Mouse (Mus musculus) liver, adult 2 months (tissue): Measurements from ENCODE around the gene Sspn. TPM values are rescaled to one million over a fixed set of nuclear protein-coding genes. Genes with fewer than 3 reads are reported as not detected.

Experiments used
- DNase-seq: peaks from one replicate; pipeline ENCODE4 v3.0.0-alpha.2; 2011; ENCODE audit warnings: low read depth, low spot score; ENCODE audit errors: extremely low read depth
- H3K27ac ChIP-seq: fragments of 200-500 bp; replicated peaks from 2 replicates; pipeline ENCODE4 v1.5.1; 2012; ENCODE audit warnings: low read depth, mild to moderate bottlenecking, control low read depth, inconsistent platforms, low read length; ENCODE audit not compliant: insufficient read depth
- H3K27me3 ChIP-seq: fragments of 200-500 bp; 2 replicates; pipeline ENCODE4 v1.6.1; 2012; ENCODE audit warnings: mild to moderate bottlenecking, moderate library complexity, low read length, inconsistent platforms; ENCODE audit not compliant: control insufficient read depth, insufficient read depth
- H3K36me3 ChIP-seq: fragments of 200-500 bp; 2 replicates; pipeline ENCODE4 v1.6.1; 2012; ENCODE audit warnings: low read length, inconsistent platforms; ENCODE audit not compliant: control insufficient read depth, insufficient read depth
- H3K4me1 ChIP-seq: fragments of 200-500 bp; 2 replicates; pipeline ENCODE4 v1.6.1; 2011; ENCODE audit warnings: low read length; ENCODE audit not compliant: control insufficient read depth, insufficient read depth
- H3K4me3 ChIP-seq: fragments of 200-500 bp; 2 replicates; pipeline ENCODE4 v1.5.1; 2011; ENCODE audit warnings: low read depth, mild to moderate bottlenecking, control low read depth, low read length, moderate library complexity; ENCODE audit not compliant: insufficient read depth
- H3K79me2 ChIP-seq: fragments of 200-500 bp; 2 replicates; pipeline ENCODE4 v1.6.1; 2012; ENCODE audit warnings: inconsistent platforms, mild to moderate bottlenecking, low read length, moderate library complexity; ENCODE audit not compliant: control insufficient read depth, insufficient read depth
- H3K9ac ChIP-seq: fragments of 200-500 bp; 2 replicates; pipeline ENCODE4 v1.6.1; 2012; ENCODE audit warnings: low read depth, mild to moderate bottlenecking, control low read depth, inconsistent platforms, low read length
- CTCF ChIP-seq: fragments of 200-500 bp; IDR thresholded peaks from 2 replicates; pipeline ENCODE4 v1.5.1; 2011; ENCODE audit warnings: low read depth, low read length, control low read depth
- POLR2A ChIP-seq: fragments of 200-500 bp; IDR thresholded peaks from 2 replicates; pipeline ENCODE4 v1.6.1; 2011; ENCODE audit warnings: low read length, control low read depth; ENCODE audit not compliant: insufficient read depth; ENCODE audit errors: extremely low read depth
- WGBS: fragments of 180-500 bp; shearing (Covaris S2); methylation state at CpG from one replicate; pipeline ENCODE4 v1.1.7; 2018; 5-methylcytosine and 5-hydroxymethylcytosine counted together
- polyA plus RNA-seq: library from polyadenylated mRNA; depleted of rRNA; stranded (reverse); fragments of >200 nt; gene quantifications from 2 replicates; pipeline ENCODE4 v1.2.3, GENCODE M21; 2012
- total RNA-seq: library from RNA; depleted of rRNA; stranded (reverse); fragments of >200 nt; gene quantifications from 2 replicates; pipeline ENCODE4 v1.2.3, GENCODE M21; 2014

The Sspn gene
- total and polyA plus RNA-seq, 2 experiments, result 0.34 to 0.83 TPM

- 83% methylated on average over 5 of the region's 5 CpGs for WGBS
- DNase-seq, result no peak
- H3K9ac ChIP-seq, result no peak overlapping the region
- H3K4me3 ChIP-seq, result no peak overlapping the region
- TF ChIP-seq CTCF (no peak), POLR2A (no peak)
- H3K36me3 ChIP-seq, result no peaks in the 10 kb centered on the region
- no peaks in the 10 kb centered on the region for H3K4me1 ChIP-seq
- no peak overlapping the region for H3K27ac ChIP-seq
- no peaks in the 10 kb centered on the region for H3K27me3 ChIP-seq
- no peaks in the 10 kb centered on the region for H3K79me2 ChIP-seq
These were observed 26.8 kb upstream of the Sspn start for GRCm38 (mm10) chr6:145904616-145905015.

GRCm38 (mm10) chr6:145906096-145906890 is 25.1 kb upstream of the Sspn start:
- Histone ChIP-seq H3K4me1 (no peaks in the 10 kb centered on the region), H3K27ac (no peak overlapping the region), H3K27me3 (no peaks in the 10 kb centered on the region), H3K79me2 (no peaks in the 10 kb centered on the region), H3K9ac (no peak overlapping the region), H3K36me3 (no peaks in the 10 kb centered on the region), H3K4me3 (no peak overlapping the region)
- no peak for DNase-seq
- 88% methylated on average over 7 of the region's 7 CpGs for WGBS
- TF ChIP-seq POLR2A (no peak), CTCF (no peak)

DNA sequence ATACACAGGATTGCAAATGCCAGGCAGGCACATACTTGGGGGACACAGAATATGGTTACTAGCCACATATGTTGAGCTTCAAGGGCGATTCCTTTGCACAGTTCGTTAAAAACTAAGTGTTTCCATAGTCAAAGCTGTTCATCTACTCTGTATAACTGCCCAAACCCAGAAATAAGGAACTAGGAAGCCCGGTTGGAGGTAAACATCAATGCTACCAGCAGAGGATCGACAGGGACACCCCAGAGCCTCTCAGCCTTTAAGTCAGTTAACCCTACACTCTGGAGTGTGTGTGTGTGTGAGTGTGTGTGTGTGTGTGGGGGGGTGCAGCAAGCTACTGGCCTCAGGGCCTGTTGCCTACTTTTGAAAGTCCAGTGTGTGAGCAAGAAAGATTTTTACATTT is 21.5 kb upstream of the Sspn start:
- Histone ChIP-seq H3K36me3 (no peaks in the 10 kb centered on the region), H3K27ac (no peak overlapping the region), H3K9ac (no peak overlapping the region), H3K27me3 (no peaks in the 10 kb centered on the region), H3K4me1 (no peaks in the 10 kb centered on the region), H3K4me3 (no peak overlapping the region), H3K79me2 (no peaks in the 10 kb centered on the region)
- TF ChIP-seq CTCF (no peak), POLR2A (no peak)
- 74% methylated on average over 4 of the region's 4 CpGs for WGBS
- no peak for DNase-seq

GRCm38 (mm10) chr6:145910469-145911426 is 20.7 kb upstream of the Sspn start:
- DNase-seq, result no peak
- no peaks in the 10 kb centered on the region for H3K4me1 ChIP-seq
- TF ChIP-seq CTCF (no peak), POLR2A (no peak)
- no peaks in the 10 kb centered on the region for H3K79me2 ChIP-seq
- WGBS, result 91% methylated on average over 3 of the region's 3 CpGs
- no peaks in the 10 kb centered on the region for H3K36me3 ChIP-seq
- no peak overlapping the region for H3K4me3 ChIP-seq
- H3K9ac ChIP-seq, result no peak overlapping the region
- H3K27ac ChIP-seq, result no peak overlapping the region
- no peaks in the 10 kb centered on the region for H3K27me3 ChIP-seq

DNA sequence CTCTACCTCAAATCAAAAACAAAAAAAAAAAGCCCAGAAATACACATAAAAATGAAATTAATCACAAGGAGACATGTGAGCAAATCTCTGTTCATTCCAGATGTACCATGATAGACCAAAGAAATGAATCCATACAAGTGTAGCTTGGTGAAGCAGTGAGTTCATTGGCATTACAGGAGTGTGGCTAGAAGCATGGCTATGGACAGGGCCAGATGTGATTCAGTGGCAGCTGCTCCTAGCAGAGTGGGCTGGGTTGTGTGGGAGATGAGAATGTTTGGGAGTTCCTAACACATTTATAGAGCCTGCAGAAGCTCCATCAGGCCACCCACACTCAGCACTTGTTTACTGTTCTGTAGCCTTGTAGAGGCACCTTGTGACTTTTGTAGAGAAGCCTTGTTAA is 19.2 kb upstream of the Sspn start:
- DNase-seq, result no peak

DNA sequence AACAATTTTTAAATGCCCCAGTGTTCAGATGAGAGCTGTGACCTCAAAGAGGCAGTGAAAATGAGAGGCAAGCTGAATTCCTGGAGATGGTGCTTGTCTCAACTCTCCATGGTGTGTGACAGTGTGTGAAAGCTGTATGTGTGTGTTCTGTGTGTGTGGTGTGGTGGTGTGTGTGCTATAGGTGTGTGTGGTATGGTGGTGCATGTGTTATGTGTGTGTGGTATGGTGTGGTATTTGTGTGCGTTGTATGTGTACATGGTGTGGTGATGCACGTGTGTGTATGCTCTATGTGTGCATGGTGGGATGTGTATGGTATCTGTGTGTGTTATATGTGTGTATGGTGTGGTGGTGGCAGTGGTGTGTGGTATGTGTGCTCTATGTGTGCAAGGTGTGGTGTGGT is 16.0 kb upstream of the Sspn start:
- WGBS, result 86% methylated on average over 2 of the region's 2 CpGs
- Histone ChIP-seq H3K4me1 (no peaks in the 10 kb centered on the region; the same call in 1 of the 2 replicates), H3K4me3 (no peak overlapping the region), H3K9ac (no peak overlapping the region), H3K27ac (no peak overlapping the region), H3K36me3 (no peaks in the 10 kb centered on the region), H3K27me3 (no peaks in the 10 kb centered on the region), H3K79me2 (no peaks in the 10 kb centered on the region)
- TF ChIP-seq POLR2A, result no peak
- no peak for TF ChIP-seq CTCF
- DNase-seq, result no peak

More for the DNA sequence above, 19.2 kb upstream of the Sspn start:
- no peaks in the 10 kb centered on the region for H3K27me3 ChIP-seq
- no peaks in the 10 kb centered on the region for H3K36me3 ChIP-seq
- H3K9ac ChIP-seq, result no peak overlapping the region
- no peaks in the 10 kb centered on the region for H3K79me2 ChIP-seq
- H3K27ac ChIP-seq, result no peak overlapping the region
- no peak overlapping the region for H3K4me3 ChIP-seq
- H3K4me1 ChIP-seq, result no peaks in the 10 kb centered on the region
- TF ChIP-seq CTCF (no peak), POLR2A (no peak)
